Mouse (Mus musculus): ENCODE measurements around the gene Senp5. TPM values are rescaled to one million over a fixed set of nuclear protein-coding genes. Genes with fewer than 3 reads are reported as not detected.
A peak's percentile ranks its signal among the peaks of the same experiment; 100 is the strongest.

Gene Senp5
- polyA plus RNA-seq, 1 experiment from 2014 or later, result 13.1 TPM

DNA sequence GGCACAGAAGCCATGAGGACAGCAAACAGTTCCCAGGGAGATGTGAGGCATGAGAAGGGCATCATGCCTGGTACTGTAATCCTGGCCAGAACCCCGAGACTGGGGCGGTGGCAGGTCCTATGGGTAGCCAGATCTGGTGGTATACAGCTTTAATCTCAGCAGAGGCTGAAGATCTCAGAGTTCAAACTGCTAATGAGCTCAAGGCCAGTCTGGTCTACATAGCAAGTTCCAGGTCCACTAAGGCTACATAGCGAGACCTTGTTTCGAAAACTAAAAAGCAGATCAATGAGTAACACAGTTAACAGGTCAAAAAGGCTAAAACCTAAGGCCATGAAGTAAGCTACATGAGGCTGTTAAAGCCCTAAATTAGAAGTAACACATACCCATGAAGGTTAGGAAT is 9.9 kb downstream of the Senp5 start:
- Histone ChIP-seq H3K4me1 (ENCODE audit: control insufficient read depth, insufficient read depth, low read depth, low read length) (no peaks in the 10 kb centered on the region), H3K9me3 (ENCODE audit: control insufficient read depth, low read length) (no peaks in the 10 kb centered on the region), H3K4me3 (ENCODE audit: low read length) (no peak overlapping the region), H3K27ac (ENCODE audit: low read depth, low read length) (no peak overlapping the region), H3K36me3 (ENCODE audit: control insufficient read depth, insufficient read depth, low read length) (peaks cover 11% of the 10 kb centered on the region), H3K9ac (ENCODE audit: low read depth, low read length) (no peak overlapping the region), H3K27me3 (replicated peaks; ENCODE audit: control insufficient read depth, insufficient read depth, low read length) (no peaks in the 10 kb centered on the region), H3K4me2 (ENCODE audit: low read length) (no peak overlapping the region)
- no peak for ATAC-seq
- 97% methylated on average over 4 of the region's 4 CpGs for WGBS

DNA sequence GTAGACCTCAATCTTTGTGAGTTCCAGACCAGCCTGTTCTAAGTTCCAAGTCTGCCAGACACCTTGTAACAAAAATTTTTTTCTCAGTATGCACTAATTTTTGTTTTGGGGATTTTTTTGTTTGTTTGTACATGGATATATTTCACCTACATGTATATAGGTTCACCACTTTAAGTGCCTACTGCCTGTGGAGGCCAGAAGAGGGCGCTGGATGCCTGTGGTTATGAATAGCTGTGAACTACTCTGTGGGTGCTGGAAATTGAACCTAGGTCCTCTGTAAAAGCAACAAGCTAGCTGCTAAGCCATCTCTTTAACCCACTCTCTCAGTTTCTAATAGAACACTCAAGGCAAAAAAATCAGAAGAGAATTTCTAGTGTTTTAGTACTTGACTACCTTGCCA is 11.0 kb downstream of the Senp5 start:
- no peak overlapping the region for H3K9ac ChIP-seq (ENCODE audit: low read depth, low read length)
- no peak overlapping the region for H3K4me2 ChIP-seq (ENCODE audit: low read length)
- WGBS, result 45% methylated on average over 1 of the region's 1 CpGs
- H3K4me1 ChIP-seq (ENCODE audit: control insufficient read depth, insufficient read depth, low read depth, low read length), result no peaks in the 10 kb centered on the region
- no peaks in the 10 kb centered on the region for H3K9me3 ChIP-seq (ENCODE audit: control insufficient read depth, low read length)
- H3K27ac ChIP-seq (ENCODE audit: low read depth, low read length), result no peak overlapping the region
- no peak overlapping the region for H3K4me3 ChIP-seq (ENCODE audit: low read length)
- peaks cover 11% of the 10 kb centered on the region for H3K36me3 ChIP-seq (ENCODE audit: control insufficient read depth, insufficient read depth, low read length)
- ATAC-seq, result no peak
- H3K27me3 ChIP-seq (replicated peaks; ENCODE audit: control insufficient read depth, insufficient read depth, low read length), result no peaks in the 10 kb centered on the region

- Histone ChIP-seq H3K4me1 (ENCODE audit: control insufficient read depth, insufficient read depth, low read depth, low read length) (no peaks in the 10 kb centered on the region), H3K27me3 (replicated peaks; ENCODE audit: control insufficient read depth, insufficient read depth, low read length) (no peaks in the 10 kb centered on the region), H3K9ac (ENCODE audit: low read depth, low read length) (no peak overlapping the region), H3K4me2 (ENCODE audit: low read length) (no peak overlapping the region), H3K4me3 (ENCODE audit: low read length) (no peak overlapping the region), H3K27ac (ENCODE audit: low read depth, low read length) (no peak overlapping the region), H3K36me3 (ENCODE audit: control insufficient read depth, insufficient read depth, low read length) (peaks cover 7% of the 10 kb centered on the region; the same call in 1 of the 2 replicates), H3K9me3 (ENCODE audit: control insufficient read depth, low read length) (no peaks in the 10 kb centered on the region)
- no peak for ATAC-seq
- WGBS, result 81% methylated on average over 5 of the region's 5 CpGs
Measured at GRCm38 (mm10) chr16:31980946-31981345, 22.1 kb downstream of the Senp5 start.

- no peak for ATAC-seq
- 92% methylated on average over 3 of the region's 3 CpGs for WGBS
- H3K9ac ChIP-seq (ENCODE audit: low read depth, low read length), result no peak overlapping the region
- peaks cover 11% of the 10 kb centered on the region; the same call in 1 of the 2 replicates for H3K36me3 ChIP-seq (ENCODE audit: control insufficient read depth, insufficient read depth, low read length)
- no peaks in the 10 kb centered on the region for H3K4me1 ChIP-seq (ENCODE audit: control insufficient read depth, insufficient read depth, low read depth, low read length)
- H3K4me3 ChIP-seq (ENCODE audit: low read length), result no peak overlapping the region
- H3K4me2 ChIP-seq (ENCODE audit: low read length), result no peak overlapping the region
- no peaks in the 10 kb centered on the region for H3K27me3 ChIP-seq (replicated peaks; ENCODE audit: control insufficient read depth, insufficient read depth, low read length)
- no peak overlapping the region for H3K27ac ChIP-seq (ENCODE audit: low read depth, low read length)
- H3K9me3 ChIP-seq (ENCODE audit: control insufficient read depth, low read length), result no peaks in the 10 kb centered on the region
Measured at GRCm38 (mm10) chr16:31979501-31979900, 23.6 kb downstream of the Senp5 start.

DNA sequence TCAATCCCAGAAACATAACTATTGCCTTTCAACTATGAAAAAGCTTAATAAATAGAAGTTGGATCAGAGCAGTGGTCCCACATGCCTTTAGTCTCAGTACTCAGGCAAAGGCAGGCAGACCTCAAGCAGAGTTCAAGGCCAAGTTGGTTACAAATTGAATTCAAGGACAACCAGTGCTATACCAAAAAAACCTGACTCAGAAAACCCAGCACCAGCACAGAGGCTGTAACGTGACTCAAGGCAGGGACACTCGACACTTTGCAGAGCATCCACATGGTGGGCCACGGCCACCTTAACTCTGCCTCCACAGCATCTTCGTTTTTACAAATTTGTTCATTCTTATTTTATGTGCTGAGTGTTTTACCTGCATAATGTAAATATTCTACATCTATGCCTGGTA is 27.8 kb downstream of the Senp5 start:
- Histone ChIP-seq H3K9me3 (ENCODE audit: control insufficient read depth, low read length) (no peaks in the 10 kb centered on the region), H3K4me2 (ENCODE audit: low read length) (no peak overlapping the region), H3K4me3 (ENCODE audit: low read length) (no peak overlapping the region), H3K4me1 (ENCODE audit: control insufficient read depth, insufficient read depth, low read depth, low read length) (no peaks in the 10 kb centered on the region), H3K9ac (ENCODE audit: low read depth, low read length) (no peak overlapping the region), H3K27me3 (replicated peaks; ENCODE audit: control insufficient read depth, insufficient read depth, low read length) (no peaks in the 10 kb centered on the region), H3K36me3 (ENCODE audit: control insufficient read depth, insufficient read depth, low read length) (peaks cover 25% of the 10 kb centered on the region), H3K27ac (ENCODE audit: low read depth, low read length) (no peak overlapping the region)
- 86% methylated on average over 4 of the region's 4 CpGs for WGBS
- no peak for ATAC-seq

- Histone ChIP-seq H3K4me1 (ENCODE audit: control insufficient read depth, insufficient read depth, low read depth, low read length) (no peaks in the 10 kb centered on the region), H3K9me3 (ENCODE audit: control insufficient read depth, low read length) (no peaks in the 10 kb centered on the region), H3K9ac (ENCODE audit: low read depth, low read length) (no peak overlapping the region), H3K4me2 (ENCODE audit: low read length) (no peak overlapping the region), H3K36me3 (ENCODE audit: control insufficient read depth, insufficient read depth, low read length) (peaks cover 39% of the 10 kb centered on the region), H3K27ac (ENCODE audit: low read depth, low read length) (no peak overlapping the region), H3K4me3 (ENCODE audit: low read length) (no peak overlapping the region), H3K27me3 (replicated peaks; ENCODE audit: control insufficient read depth, insufficient read depth, low read length) (no peaks in the 10 kb centered on the region)
- 90% methylated on average over 7 of the region's 7 CpGs for WGBS
- no peak for ATAC-seq
Measured at GRCm38 (mm10) chr16:31963224-31963623, 39.9 kb downstream of the Senp5 start.

GRCm38 (mm10) chr16:31948345-31948774 is 54.7 kb downstream of the Senp5 start, which contains the start of the genes 0610012G03Rik and Ncbp2:
0610012G03Rik (minus strand) TSS chr16:31948494.
Ncbp2 (plus strand) TSS chr16:31948513.
- H3K9ac ChIP-seq (ENCODE audit: low read depth, low read length), result peak within 1 kb of the TSS; percentile 89
- H3K4me2 ChIP-seq (ENCODE audit: low read length), result peak within 1 kb of the TSS; percentile 95
- H3K9me3 ChIP-seq (ENCODE audit: control insufficient read depth, low read length), result no peaks in the 10 kb centered on the region
- peaks cover 2% of the 10 kb centered on the region; the same call in 1 of the 2 replicates for H3K36me3 ChIP-seq (ENCODE audit: control insufficient read depth, insufficient read depth, low read length)
- peak within 1 kb of the TSS; percentile 81 for H3K4me3 ChIP-seq (ENCODE audit: low read length)
- peak; percentile 92 for ATAC-seq
- H3K27ac ChIP-seq (ENCODE audit: low read depth, low read length), result peak within 1 kb of the TSS; percentile 92
- peaks cover 43% of the 10 kb centered on the region for H3K4me1 ChIP-seq (ENCODE audit: control insufficient read depth, insufficient read depth, low read depth, low read length)
- WGBS, result under 1% methylated on average over 55 of the region's 55 CpGs
- no peaks in the 10 kb centered on the region for H3K27me3 ChIP-seq (replicated peaks; ENCODE audit: control insufficient read depth, insufficient read depth, low read length)

GRCm38 (mm10) chr16:31947901-31948316 is 55.2 kb downstream of the Senp5 start:
- Histone ChIP-seq H3K4me3 (ENCODE audit: low read length) (peak overlapping the region; percentile 81), H3K27ac (ENCODE audit: low read depth, low read length) (peak overlapping the region; percentile 92), H3K36me3 (ENCODE audit: control insufficient read depth, insufficient read depth, low read length) (peaks cover 2% of the 10 kb centered on the region; the same call in 1 of the 2 replicates), H3K4me1 (ENCODE audit: control insufficient read depth, insufficient read depth, low read depth, low read length) (peaks cover 43% of the 10 kb centered on the region), H3K27me3 (replicated peaks; ENCODE audit: control insufficient read depth, insufficient read depth, low read length) (no peaks in the 10 kb centered on the region), H3K9ac (ENCODE audit: low read depth, low read length) (peak overlapping the region; percentile 89), H3K4me2 (ENCODE audit: low read length) (peak overlapping the region; percentile 95), H3K9me3 (ENCODE audit: control insufficient read depth, low read length) (no peaks in the 10 kb centered on the region)
- under 1% methylated on average over 37 of the region's 38 CpGs for WGBS
- no peak for ATAC-seq

DNA sequence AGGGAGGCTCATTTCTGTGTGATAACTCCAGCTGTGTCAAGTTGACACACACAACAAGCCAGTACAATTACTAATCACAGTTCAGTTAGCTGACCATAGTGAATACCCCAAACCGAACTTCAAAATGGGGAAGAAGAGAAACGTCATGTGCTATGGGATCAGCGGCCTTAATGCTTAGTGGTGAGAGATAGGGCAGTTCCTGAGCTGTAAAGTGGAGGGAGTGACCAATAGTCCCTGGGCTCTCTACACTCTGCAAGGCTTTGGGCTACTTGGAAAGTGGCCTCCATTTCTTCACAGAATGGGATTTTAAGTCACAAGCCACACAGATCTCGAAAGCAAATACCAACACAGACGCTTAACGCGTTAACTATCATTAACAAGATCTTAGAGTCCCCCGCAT is 55.8 kb downstream of the Senp5 start:
- H3K27me3 ChIP-seq (replicated peaks; ENCODE audit: control insufficient read depth, insufficient read depth, low read length), result no peaks in the 10 kb centered on the region
- peaks cover 2% of the 10 kb centered on the region; the same call in 1 of the 2 replicates for H3K36me3 ChIP-seq (ENCODE audit: control insufficient read depth, insufficient read depth, low read length)
- peaks cover 43% of the 10 kb centered on the region for H3K4me1 ChIP-seq (ENCODE audit: control insufficient read depth, insufficient read depth, low read depth, low read length)
- H3K27ac ChIP-seq (ENCODE audit: low read depth, low read length), result peak overlapping the region; percentile 92
- peak overlapping the region; percentile 95 for H3K4me2 ChIP-seq (ENCODE audit: low read length)
- WGBS, result 45% methylated on average over 8 of the region's 8 CpGs
- ATAC-seq, result no peak
- H3K9me3 ChIP-seq (ENCODE audit: control insufficient read depth, low read length), result no peaks in the 10 kb centered on the region
- peak overlapping the region; percentile 81 for H3K4me3 ChIP-seq (ENCODE audit: low read length)
- peak overlapping the region; percentile 89 for H3K9ac ChIP-seq (ENCODE audit: low read depth, low read length)

Measured in hindbrain, embryonic 16.5 days (tissue).